Mouse (Mus musculus): ENCODE data around the gene Arhgap19.

Gene Arhgap19

GRCm38 (mm10) chr19:41796789-41797327 lies 5.0 kb downstream of the Arhgap19 start:
- DNase-seq: no peak

- DNase-seq: no peak
These were observed 5.6 kb downstream of the Arhgap19 start for GRCm38 (mm10) chr19:41796148-41796760.

GRCm38 (mm10) chr19:41794901-41795300 lies 6.9 kb downstream of the Arhgap19 start:
- no peak for DNase-seq

GRCm38 (mm10) chr19:41794017-41794416 lies 7.8 kb downstream of the Arhgap19 start:
- DNase-seq: no peak

- no peak for DNase-seq
These were observed 8.8 kb downstream of the Arhgap19 start for GRCm38 (mm10) chr19:41792934-41793486.

GRCm38 (mm10) chr19:41791384-41791783 lies 10.5 kb downstream of the Arhgap19 start:
- DNase-seq: no peak

- no peak for DNase-seq
These were observed 12.5 kb downstream of the Arhgap19 start for GRCm38 (mm10) chr19:41789110-41789961.

- DNase-seq: no peak
These were observed 15.0 kb downstream of the Arhgap19 start for GRCm38 (mm10) chr19:41786896-41787295.

- no peak for DNase-seq
These were observed 24.3 kb downstream of the Arhgap19 start for GRCm38 (mm10) chr19:41777514-41777913.

- no peak for DNase-seq
These were observed 33.1 kb downstream of the Arhgap19 start for GRCm38 (mm10) chr19:41768711-41769110.

- DNase-seq: no peak
These were observed 35.2 kb downstream of the Arhgap19 start for GRCm38 (mm10) chr19:41766628-41767027.

- DNase-seq: peak; percentile 62
These were observed 37.8 kb downstream of the Arhgap19 start for GRCm38 (mm10) chr19:41763870-41764660.

GRCm38 (mm10) chr19:41761529-41761928 lies 40.3 kb downstream of the Arhgap19 start:
- DNase-seq: no peak

- DNase-seq: no peak
These were observed 42.1 kb downstream of the Arhgap19 start for GRCm38 (mm10) chr19:41759765-41760164.

GRCm38 (mm10) chr19:41759270-41759669 lies 42.6 kb downstream of the Arhgap19 start:
- DNase-seq: no peak

- DNase-seq: no peak
These were observed 47.1 kb downstream of the Arhgap19 start for GRCm38 (mm10) chr19:41754760-41755159.

- no peak for DNase-seq
These were observed 49.9 kb downstream of the Arhgap19 start for GRCm38 (mm10) chr19:41751906-41752305.

- DNase-seq: no peak
These were observed 54.4 kb downstream of the Arhgap19 start for GRCm38 (mm10) chr19:41747436-41747835.

- peak; percentile 57 for DNase-seq
These were observed 55.8 kb downstream of the Arhgap19 start for GRCm38 (mm10) chr19:41745941-41746557.

GRCm38 (mm10) chr19:41743396-41743795 lies 58.5 kb downstream of the Arhgap19 start, which contains the start of gene Slit1:
Gene Slit1, minus strand, starts transcription at chr19:41743665.
- DNase-seq: no peak

GRCm38 (mm10) chr19:41738896-41739295 lies 63.0 kb downstream of the Arhgap19 start:
- no peak for DNase-seq

GRCm38 (mm10) chr19:41738429-41738805 lies 63.4 kb downstream of the Arhgap19 start:
- DNase-seq: no peak

All from kidney, adult 11 months (tissue).